Mouse (Mus musculus) MEL (cell line): ENCODE data around the gene Plekhj1.
A peak's percentile ranks its signal among the peaks of the same experiment; 100 is the strongest.

Experiments
- CTCF ChIP-seq, 3 experiments: IDR thresholded peaks in 2 of 3; conservative IDR thresholded peaks in 1 of 3; 2 replicates each; pipeline ENCODE4 v1.5.1; 2011 to 2012; ENCODE audit warnings: low read length in 3 of 3, low read depth in 2 of 3, mild to moderate bottlenecking in 2 of 3, improper control_type of control experiment in 1 of 3, inconsistent platforms in 1 of 3, mixed read lengths in 1 of 3, moderate library complexity in 1 of 3; ENCODE audit not compliant: control insufficient read depth in 1 of 3, insufficient read depth in 1 of 3, poor library complexity in 1 of 3, severe bottlenecking in 1 of 3
- EP300 ChIP-seq, 2 experiments: IDR thresholded peaks; 2 replicates each; pipeline ENCODE4 v1.6.1; 2011; ENCODE audit warnings: improper control_type of control experiment in 2 of 2, low read length in 2 of 2, low read depth in 1 of 2, mild to moderate bottlenecking in 1 of 2
- HCFC1 ChIP-seq: IDR thresholded peaks from 2 replicates; pipeline ENCODE4 v1.6.1; 2012; ENCODE audit warnings: low read depth, mild to moderate bottlenecking, inconsistent platforms, low read length, improper control_type of control experiment, moderate library complexity
- MAX ChIP-seq: IDR thresholded peaks from 2 replicates; pipeline ENCODE4 v1.6.1; 2011; ENCODE audit warnings: low read length, improper control_type of control experiment
- MXI1 ChIP-seq: IDR thresholded peaks from 2 replicates; pipeline ENCODE4 v1.6.1; 2011; ENCODE audit warnings: mild to moderate bottlenecking, low read depth, low read length, improper control_type of control experiment
- MYC ChIP-seq: IDR thresholded peaks from 2 replicates; pipeline ENCODE4 v1.6.1; 2011; ENCODE audit warnings: low read depth, mild to moderate bottlenecking, low read length, improper control_type of control experiment, moderate library complexity
- POLR2A ChIP-seq, 2 experiments: IDR thresholded peaks; 2 replicates each; pipeline ENCODE4 v1.6.1; 2011 to 2012; ENCODE audit warnings: low read length in 2 of 2, mild to moderate bottlenecking in 2 of 2, control low read depth in 1 of 2, improper control_type of control experiment in 1 of 2, low read depth in 1 of 2, moderate library complexity in 1 of 2; ENCODE audit not compliant: control insufficient read depth in 1 of 2, insufficient read depth in 1 of 2, poor library complexity in 1 of 2
- POLR2AphosphoS2 ChIP-seq: IDR thresholded peaks from 2 replicates; pipeline ENCODE4 v1.6.1; 2011; ENCODE audit warnings: low read length, improper control_type of control experiment
- RAD21 ChIP-seq: IDR thresholded peaks from 2 replicates; pipeline ENCODE4 v1.6.1; 2011; ENCODE audit warnings: mild to moderate bottlenecking, low read depth, low read length, improper control_type of control experiment
- TAL1 ChIP-seq: IDR thresholded peaks from 2 replicates; pipeline ENCODE4 v1.6.1; 2012; ENCODE audit warnings: mild to moderate bottlenecking, inconsistent platforms, low read length, moderate library complexity, mixed read lengths
- UBTF ChIP-seq: IDR thresholded peaks from 2 replicates; pipeline ENCODE4 v1.6.1; 2012; ENCODE audit warnings: low read depth, mild to moderate bottlenecking, inconsistent platforms, low read length, improper control_type of control experiment, moderate library complexity, borderline replicate concordance; ENCODE audit not compliant: insufficient read depth
- USF1 ChIP-seq: IDR thresholded peaks from 2 replicates; pipeline ENCODE4 v1.6.1; 2014; ENCODE audit warnings: low read depth, mild to moderate bottlenecking, inconsistent platforms, low read length, improper control_type of control experiment, moderate library complexity

DNA sequence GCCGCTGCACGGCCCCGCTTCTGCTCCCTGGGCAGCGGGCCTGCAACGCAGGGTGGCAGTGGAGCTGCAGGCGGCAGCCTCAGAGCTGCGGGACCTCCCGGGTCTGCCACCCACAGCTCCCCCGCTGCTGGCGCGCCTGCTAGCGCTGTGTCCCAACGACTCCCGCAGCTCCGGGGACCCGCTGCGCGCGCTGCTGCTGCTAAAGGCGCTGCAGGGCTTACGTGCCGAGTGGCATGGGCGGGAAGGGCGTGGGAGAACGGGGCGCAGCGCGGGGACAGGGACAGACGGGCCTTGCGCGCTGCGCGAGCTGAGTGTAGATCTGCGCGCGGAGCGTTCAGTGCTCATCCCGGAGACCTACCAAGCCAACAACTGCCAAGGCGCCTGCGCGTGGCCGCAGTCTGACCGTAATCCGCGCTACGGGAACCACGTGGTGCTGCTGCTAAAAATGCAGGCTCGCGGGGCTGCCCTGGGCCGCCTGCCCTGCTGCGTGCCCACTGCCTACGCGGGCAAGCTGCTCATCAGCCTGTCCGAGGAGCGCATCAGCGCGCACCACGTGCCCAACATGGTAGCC lies 8.7 kb upstream of the Plekhj1 start:
- peak; percentile 72 for TF ChIP-seq MAX
- peak; percentile 27; the same call in 1 of the 2 replicates for TF ChIP-seq MXI1
- TF ChIP-seq HCFC1, result no peak
- no peak for TF ChIP-seq CTCF (IDR thresholded peaks at IDR 0.05 in 2 of 3, conservative IDR thresholded peaks at IDR 0.05 in 1 of 3; ENCODE audit: control insufficient read depth in 1 of 3, insufficient read depth in 1 of 3, low read depth in 2 of 3, low read length in 3 of 3, poor library complexity in 1 of 3, severe bottlenecking in 1 of 3)
- peak in 1 of 2 experiments; percentile 52; a peak in 1 of 4 replicates for TF ChIP-seq POLR2A (IDR thresholded peaks at IDR 0.05; ENCODE audit: control insufficient read depth in 1 of 2, insufficient read depth in 1 of 2, low read depth in 1 of 2, low read length in 2 of 2, poor library complexity in 1 of 2)
- no peak for TF ChIP-seq EP300 (IDR thresholded peaks at IDR 0.05; ENCODE audit: low read depth in 1 of 2, low read length in 2 of 2)
- TF ChIP-seq MYC, result 0 out of 2 replicates have a peak, but pooled peaks have one; percentile 26
- TF ChIP-seq UBTF, result no peak
- TF ChIP-seq TAL1, result no peak
- no peak for TF ChIP-seq POLR2AphosphoS2
- TF ChIP-seq RAD21, result no peak
- TF ChIP-seq USF1, result peak; percentile 80
